Mouse (Mus musculus): ENCODE measurements around the gene Anxa7. TPM values are rescaled to one million over a fixed set of nuclear protein-coding genes. Genes with fewer than 3 reads are reported as not detected.

Anxa7 gene
- polyA plus RNA-seq, 2 experiments from 2014 or later, result 60.1 to 71.0 TPM

- no peak for ATAC-seq
Measured at GRCm38 (mm10) chr14:20431726-20432125, 48.2 kb downstream of the Anxa7 start.

- ATAC-seq, result no peak
Measured at GRCm38 (mm10) chr14:20429833-20430232, 50.1 kb downstream of the Anxa7 start.

GRCm38 (mm10) chr14:20428593-20428992 is 51.3 kb downstream of the Anxa7 start:
- ATAC-seq, result no peak

GRCm38 (mm10) chr14:20423046-20423445 is 56.9 kb downstream of the Anxa7 start:
- no peak for ATAC-seq

GRCm38 (mm10) chr14:20422257-20422656 is 57.7 kb downstream of the Anxa7 start:
- ATAC-seq, result no peak

Other genes starting within 250 kb of the Anxa7 start
- not detected for gene Kcnk16, start 210.9 kb downstream of the Anxa7 start, polyA plus RNA-seq (2017; shearing (Covaris generic))
- 10 to 100 TPM; 25.3 to 30.3 TPM for gene Nudt13, start 185.4 kb downstream of the Anxa7 start, polyA plus RNA-seq (2017; shearing (Covaris generic))
- gene Ecd, start 132.0 kb downstream of the Anxa7 start, polyA plus RNA-seq (2017; shearing (Covaris generic)), result 10 to 100 TPM; 70.5 to 80.7 TPM
- 10 to 100 TPM; 67.6 to 71.9 TPM for gene Fam149b, start 132.0 kb downstream of the Anxa7 start, polyA plus RNA-seq (2017; shearing (Covaris generic))
- gene Dnajc9, start 91.2 kb downstream of the Anxa7 start, polyA plus RNA-seq (2017; shearing (Covaris generic)), result 100 to 1,000 TPM; 145 to 195 TPM
- gene Mrps16, start 86.5 kb downstream of the Anxa7 start, polyA plus RNA-seq (2017; shearing (Covaris generic)), result 100 to 1,000 TPM in 1 of 2 experiments, 10 to 100 TPM in 1; 99.8 to 106 TPM
- not detected for gene Cfap70, start 27.9 kb downstream of the Anxa7 start, polyA plus RNA-seq (2017; shearing (Covaris generic))
- 1 to 10 TPM; 1.5 to 3.5 TPM for gene Mss51, start 16.8 kb upstream of the Anxa7 start, polyA plus RNA-seq (2017; shearing (Covaris generic))
- 10 to 100 TPM; 27.1 to 39.6 TPM for gene Ppp3cb, start 66.4 kb upstream of the Anxa7 start, polyA plus RNA-seq (2017; shearing (Covaris generic))
- 1 to 10 TPM; 2.1 to 2.9 TPM for gene Usp54, start 160.9 kb upstream of the Anxa7 start, polyA plus RNA-seq (2017; shearing (Covaris generic))
- gene Myoz1, start 176.4 kb upstream of the Anxa7 start, polyA plus RNA-seq (2017; shearing (Covaris generic)), result not detected
- gene Synpo2l, start 188.2 kb upstream of the Anxa7 start, polyA plus RNA-seq (2017; shearing (Covaris generic)), result not detected
- 100 to 1,000 TPM; 120 to 181 TPM for gene Sec24c, start 194.2 kb upstream of the Anxa7 start, polyA plus RNA-seq (2017; shearing (Covaris generic))
- 1 to 10 TPM; 5.6 to 7.7 TPM for gene Fut11, start 214.8 kb upstream of the Anxa7 start, polyA plus RNA-seq (2017; shearing (Covaris generic))
- gene Chchd1, start 222.9 kb upstream of the Anxa7 start, polyA plus RNA-seq (2017; shearing (Covaris generic)), result 100 to 1,000 TPM; 120 to 143 TPM
- gene Zswim8, start 227.4 kb upstream of the Anxa7 start, polyA plus RNA-seq (2017; shearing (Covaris generic)), result 10 to 100 TPM; 21.6 to 22.3 TPM

Measured in CD4-positive, CD25-positive, alpha-beta regulatory T cell, adult 4 months (primary cell).